Comparison of ENCODE assay signal across 14 mouse cellular contexts in genomic region chr7:3683908-3684550, GRCm38 (mm10). TPM values are rescaled to one million over a fixed set of nuclear protein-coding genes. Genes with fewer than 3 reads are reported as not detected.
DNase-seq lines count a peak whose midpoint lies in the region; ATAC-seq and TF ChIP-seq lines count a peak whose summit lies in the region.
"Had no signal": no experiment of that assay in that cellular context is flagged by ENCODE, and none has a peak within 500 bp of the region (broad histone marks: within the 10 kb centered on the region; RNA-seq: fewer than 3 reads in every experiment).

No protein-coding gene starts in this region.

- H3K9ac ChIP-seq in forebrain, embryonic 13.5 days, result no peak overlapping the region
- H3K9ac ChIP-seq in hindbrain, embryonic 16.5 days (ENCODE audit: low read depth, low read length), result peak overlapping the region; percentile 35
- no peak overlapping the region for H3K9ac ChIP-seq in neural tube, embryonic 14.5 days (replicated peaks; ENCODE audit: low read depth, low read length)
- H3K9ac ChIP-seq: liver, embryonic 12.5 days had no signal

- 58% methylated on average over 10 of the region's 10 CpGs for WGBS in forebrain, embryonic 13.5 days
- WGBS in hindbrain, embryonic 16.5 days, result 47% methylated on average over 10 of the region's 10 CpGs
- whole genome bisulfite sequencing in neural tube, embryonic 14.5 days, result 59% methylated on average over 10 of the region's 10 CpGs

- peak overlapping the region; percentile 75 for H3K27ac ChIP-seq in forebrain, embryonic 13.5 days
- peak overlapping the region; percentile 73 for H3K27ac ChIP-seq in hindbrain, embryonic 16.5 days (ENCODE audit: low read depth, low read length)
- H3K27ac ChIP-seq in neural tube, embryonic 14.5 days (ENCODE audit: low read depth, low read length), result peak overlapping the region; percentile 44
- H3K27ac ChIP-seq in gastrocnemius, adult 2 months, result no peak overlapping the region
- H3K27ac ChIP-seq: liver, embryonic 12.5 days had no signal

- intact Hi-C loops in left cerebral cortex, postnatal 14 days (cut with DNase I), result no loop called here
- intact Hi-C loops in left cerebral cortex, postnatal 10 days (cut with DNase I), result no loop called here
- intact Hi-C loops in gastrocnemius, adult 2 months (cut with DNase I), result no loop called here

- H3K36me3 ChIP-seq in forebrain, embryonic 13.5 days (ENCODE audit: poor library complexity, severe bottlenecking), result peaks cover 44% of the 10 kb centered on the region
- peaks cover 15% of the 10 kb centered on the region; the same call in 1 of the 2 replicates for H3K36me3 ChIP-seq in hindbrain, embryonic 16.5 days (ENCODE audit: control insufficient read depth, insufficient read depth, low read length)
- H3K36me3 ChIP-seq in neural tube, embryonic 14.5 days (ENCODE audit: control insufficient read depth, insufficient read depth, low read length), result peaks cover 23% of the 10 kb centered on the region

- H3K27me3 ChIP-seq in forebrain, embryonic 13.5 days, result no peaks in the 10 kb centered on the region
- no peaks in the 10 kb centered on the region for H3K27me3 ChIP-seq in hindbrain, embryonic 16.5 days (replicated peaks; ENCODE audit: control insufficient read depth, insufficient read depth, low read length)
- H3K27me3 ChIP-seq in neural tube, embryonic 14.5 days (ENCODE audit: control insufficient read depth, insufficient read depth, low read length), result no peaks in the 10 kb centered on the region
- H3K27me3 ChIP-seq: liver, embryonic 12.5 days had no signal

- peak; percentile 31 to 56 for DNase-seq in left cerebral cortex, postnatal 14 days (ENCODE audit: low spot score in 2 of 2)
- DNase-seq in left cerebral cortex, postnatal 10 days (ENCODE audit: extremely low spot score in 1 of 2, low spot score in 2 of 2), result no peak
- DNase-seq in heart, adult 11 months, result no peak
- DNase-seq in gastrocnemius, adult 2 months, result no peak
- DNase-seq: adrenal gland, adult 8-10 months; heart, adult 18-20 months; heart, postnatal 36 days; kidney, adult 9 months; retina, postnatal 1 day; thymus, postnatal 25 days had no signal

- H3K4me3 ChIP-seq in forebrain, embryonic 13.5 days, result no peak overlapping the region
- no peak overlapping the region for H3K4me3 ChIP-seq in hindbrain, embryonic 16.5 days (ENCODE audit: low read length)
- no peak overlapping the region for H3K4me3 ChIP-seq in neural tube, embryonic 14.5 days (ENCODE audit: low read depth, low read length)
- H3K4me3 ChIP-seq in gastrocnemius, adult 2 months, result no peak overlapping the region
- H3K4me3 ChIP-seq: liver, embryonic 12.5 days had no signal

- H3K4me2 ChIP-seq in forebrain, embryonic 13.5 days, result no peak overlapping the region
- no peak overlapping the region for H3K4me2 ChIP-seq in hindbrain, embryonic 16.5 days (ENCODE audit: low read length)
- H3K4me2 ChIP-seq in neural tube, embryonic 14.5 days (ENCODE audit: low read depth, low read length), result no peak overlapping the region
- H3K4me2 ChIP-seq: liver, embryonic 12.5 days had no signal

- TF ChIP-seq CTCF in gastrocnemius, adult 2 months (IDR thresholded peaks at IDR 0.05), result no peak

- peak; percentile 69 for ATAC-seq in forebrain, embryonic 13.5 days
- peak; percentile 78 for ATAC-seq in hindbrain, embryonic 16.5 days
- ATAC-seq in neural tube, embryonic 14.5 days (ENCODE audit: low read depth), result peak; percentile 70; the same call in 1 of the 2 replicates
- ATAC-seq: liver, embryonic 12.5 days had no signal

- H3K4me1 ChIP-seq in forebrain, embryonic 13.5 days, result peaks cover 8% of the 10 kb centered on the region
- peaks cover 10% of the 10 kb centered on the region for H3K4me1 ChIP-seq in hindbrain, embryonic 16.5 days (ENCODE audit: control insufficient read depth, insufficient read depth, low read depth, low read length)
- no peaks in the 10 kb centered on the region for H3K4me1 ChIP-seq in neural tube, embryonic 14.5 days (ENCODE audit: control insufficient read depth, insufficient read depth, low read length)
- H3K4me1 ChIP-seq: liver, embryonic 12.5 days had no signal

- no peaks in the 10 kb centered on the region for H3K9me3 ChIP-seq in forebrain, embryonic 13.5 days (replicated peaks)
- no peaks in the 10 kb centered on the region for H3K9me3 ChIP-seq in hindbrain, embryonic 16.5 days (ENCODE audit: control insufficient read depth, low read length)
- no peaks in the 10 kb centered on the region for H3K9me3 ChIP-seq in neural tube, embryonic 14.5 days (ENCODE audit: control insufficient read depth, low read length)
- H3K9me3 ChIP-seq: liver, embryonic 12.5 days had no signal

RNA-seq across cellular contexts. Expression of gene Tmc4, which starts 6.7 kb away (rescaled TPM):
- 1 to 10 TPM; 4.3 to 4.6 TPM for total RNA-seq in left cerebral cortex, postnatal 14 days (2021)
- total RNA-seq in left cerebral cortex, postnatal 10 days (2021), result 1 to 10 TPM; 5.1 to 5.8 TPM
- polyA plus RNA-seq in forebrain, embryonic 13.5 days (2015; fragmentation: Nextera tagmentation; extraction: Ambion mirVana), result 2.1 and 3.4 TPM in 2 replicates
- 3.8 and 4.6 TPM in 2 replicates for polyA plus RNA-seq in hindbrain, embryonic 16.5 days (2015; fragmentation: Nextera tagmentation; extraction: Ambion mirVana)
- 4.1 and 6.2 TPM in 2 replicates for polyA plus RNA-seq in neural tube, embryonic 14.5 days (2014; fragmentation: Nextera tagmentation; extraction: Ambion mirVana)
- total RNA-seq in gastrocnemius, adult 2 months (2021), result 1 to 10 TPM in 1 of 2 experiments, under 1 TPM in 1; 0.38 to 1.3 TPM

RNA-seq across cellular contexts. Expression of gene Tsen34, which starts 8.6 kb away (rescaled TPM):
- 10 to 100 TPM; 61.2 to 74.1 TPM for total RNA-seq in left cerebral cortex, postnatal 14 days (2021)
- 10 to 100 TPM; 85.1 to 97.4 TPM for total RNA-seq in left cerebral cortex, postnatal 10 days (2021)
- polyA plus RNA-seq in forebrain, embryonic 13.5 days (2015; fragmentation: Nextera tagmentation; extraction: Ambion mirVana), result 227 and 236 TPM in 2 replicates
- polyA plus RNA-seq in hindbrain, embryonic 16.5 days (2015; fragmentation: Nextera tagmentation; extraction: Ambion mirVana), result 282 and 308 TPM in 2 replicates
- polyA plus RNA-seq in neural tube, embryonic 14.5 days (2014; fragmentation: Nextera tagmentation; extraction: Ambion mirVana), result 255 and 265 TPM in 2 replicates
- 10 to 100 TPM; 22.7 to 31.9 TPM for total RNA-seq in gastrocnemius, adult 2 months (2021)

RNA-seq across cellular contexts. Expression of gene Mboat7, which starts 9.3 kb away (rescaled TPM):
- total RNA-seq in left cerebral cortex, postnatal 14 days (2021), result 100 to 1,000 TPM; 165 to 167 TPM
- total RNA-seq in left cerebral cortex, postnatal 10 days (2021), result 100 to 1,000 TPM; 167 to 170 TPM
- 36.2 and 41.6 TPM in 2 replicates for polyA plus RNA-seq in forebrain, embryonic 13.5 days (2015; fragmentation: Nextera tagmentation; extraction: Ambion mirVana)
- polyA plus RNA-seq in hindbrain, embryonic 16.5 days (2015; fragmentation: Nextera tagmentation; extraction: Ambion mirVana), result 124 and 127 TPM in 2 replicates
- 74.9 and 76.4 TPM in 2 replicates for polyA plus RNA-seq in neural tube, embryonic 14.5 days (2014; fragmentation: Nextera tagmentation; extraction: Ambion mirVana)
- 10 to 100 TPM in 1 of 2 experiments, 1 to 10 TPM in 1; 8.9 to 10.1 TPM for total RNA-seq in gastrocnemius, adult 2 months (2021)

RNA-seq across cellular contexts. Expression of gene Leng1, which starts 18.4 kb away (rescaled TPM):
- total RNA-seq in left cerebral cortex, postnatal 14 days (2021), result 1 to 10 TPM; 4.0 to 4.9 TPM
- total RNA-seq in left cerebral cortex, postnatal 10 days (2021), result 1 to 10 TPM; 4.4 to 5.5 TPM
- 16.1 and 19.2 TPM in 2 replicates for polyA plus RNA-seq in forebrain, embryonic 13.5 days (2015; fragmentation: Nextera tagmentation; extraction: Ambion mirVana)
- polyA plus RNA-seq in hindbrain, embryonic 16.5 days (2015; fragmentation: Nextera tagmentation; extraction: Ambion mirVana), result 13.2 and 13.4 TPM in 2 replicates
- 11.0 and 11.8 TPM in 2 replicates for polyA plus RNA-seq in neural tube, embryonic 14.5 days (2014; fragmentation: Nextera tagmentation; extraction: Ambion mirVana)
- 1 to 10 TPM; 4.9 to 6.8 TPM for total RNA-seq in gastrocnemius, adult 2 months (2021)

RNA-seq across cellular contexts. Expression of gene Rps9, which starts 19.8 kb away (rescaled TPM):
- 100 to 1,000 TPM; 367 to 392 TPM for total RNA-seq in left cerebral cortex, postnatal 14 days (2021)
- total RNA-seq in left cerebral cortex, postnatal 10 days (2021), result 100 to 1,000 TPM; 460 to 465 TPM
- polyA plus RNA-seq in forebrain, embryonic 13.5 days (2015; fragmentation: Nextera tagmentation; extraction: Ambion mirVana), result 1,199 and 1,336 TPM in 2 replicates
- 675 and 689 TPM in 2 replicates for polyA plus RNA-seq in hindbrain, embryonic 16.5 days (2015; fragmentation: Nextera tagmentation; extraction: Ambion mirVana)
- polyA plus RNA-seq in neural tube, embryonic 14.5 days (2014; fragmentation: Nextera tagmentation; extraction: Ambion mirVana), result 703 and 810 TPM in 2 replicates
- total RNA-seq in gastrocnemius, adult 2 months (2021), result 100 to 1,000 TPM; 399 to 461 TPM

Comparison
In these comparisons a context has a peak if more than half of its experiments do, and no peak if none do; other contexts are left out.
1. DNase-seq: peak in left cerebral cortex, postnatal 14 days (2 of 2); none in left cerebral cortex, postnatal 10 days (0 of 2), heart, adult 11 months (single experiment) and gastrocnemius, adult 2 months (single experiment).
2. RNA of gene Mboat7, which starts 9.3 kb away (total RNA-seq): 167 to 170 TPM in left cerebral cortex, postnatal 10 days and 165 to 167 TPM in left cerebral cortex, postnatal 14 days; 8.9 to 10.1 TPM in gastrocnemius, adult 2 months; every median in the first group is over 10 times any median in the second.
3. Peak in every context shown above with its lines, with median percentiles within 50 percentile points of each other: ATAC-seq.